In genomic region chr11:75999440-76000155, GRCm38 (mm10) we compare ENCODE assay signal across 8 mouse cellular contexts. TPM values are rescaled to one million over a fixed set of nuclear protein-coding genes. Genes with fewer than 3 reads are reported as not detected.
DNase-seq lines count a peak whose midpoint lies in the region; ATAC-seq and TF ChIP-seq lines count a peak whose summit lies in the region.

Gene 1700016K19Rik (plus strand): TSS chr11:75999912.

- peak; percentile 63 for ATAC-seq in hindbrain, embryonic 11.5 days (ENCODE audit: low FRiP score)
- peak; percentile 90 for ATAC-seq in lung, embryonic 16.5 days (ENCODE audit: low read depth)

- no peaks in the 10 kb centered on the region for H3K36me3 ChIP-seq in ES-E14 (ENCODE audit: control insufficient read depth, insufficient read depth, low read length, poor library complexity, severe bottlenecking)
- H3K36me3 ChIP-seq in hindbrain, embryonic 11.5 days (ENCODE audit: control insufficient read depth, insufficient read depth, low read length) = no peaks in the 10 kb centered on the region
- no peaks in the 10 kb centered on the region for H3K36me3 ChIP-seq in lung, embryonic 16.5 days (ENCODE audit: control insufficient read depth, insufficient read depth, low read length)

- H3K9me3 ChIP-seq in ES-E14 (ENCODE audit: control insufficient read depth, insufficient read depth, low read depth, low read length) = no peaks in the 10 kb centered on the region
- H3K9me3 ChIP-seq in hindbrain, embryonic 11.5 days (ENCODE audit: control insufficient read depth, low read length) = no peaks in the 10 kb centered on the region
- H3K9me3 ChIP-seq in lung, embryonic 16.5 days (ENCODE audit: control insufficient read depth, low read length) = no peaks in the 10 kb centered on the region

- peak; percentile 83 for DNase-seq in ES-E14 (ENCODE audit: low read depth, low spot score)
- DNase-seq in cerebellum, adult 9-10 months = peak; percentile 89
- DNase-seq in frontal cortex, adult 2 months (ENCODE audit: extremely low spot score in 1 of 2, low spot score in 1 of 2) = peak; percentile 61 to 89
- peak; percentile 84 for DNase-seq in hindbrain, embryonic 11.5 days (ENCODE audit: low spot score)
- DNase-seq in layer of hippocampus, adult 9-11 months = peak; percentile 76
- peak; percentile 62 for DNase-seq in ovary, postnatal 14 days (ENCODE audit: low spot score)
- DNase-seq in thymus, postnatal 10 days (ENCODE audit: low spot score in 2 of 2) = peak; percentile 76 to 86

- 13% methylated on average over 35 of the region's 36 CpGs for WGBS in hindbrain, embryonic 11.5 days
- 11% methylated on average over 36 of the region's 36 CpGs for WGBS in lung, embryonic 16.5 days

- in situ Hi-C loops in ES-E14 (cut with MboI; ENCODE audit: low sequenced_read_pairs in 2 of 2, unreplicated experiment in 2 of 2) = no loop called here

- peaks cover 2% of the 10 kb centered on the region; the same call in 1 of the 2 replicates for H3K27me3 ChIP-seq in hindbrain, embryonic 11.5 days (ENCODE audit: control insufficient read depth, insufficient read depth, low read length)
- no peaks in the 10 kb centered on the region; the same call in 1 of the 2 replicates for H3K27me3 ChIP-seq in lung, embryonic 16.5 days (ENCODE audit: control insufficient read depth, insufficient read depth, low read depth, low read length)

- 0 out of 4 replicates have a peak, but pooled peaks cover 0 to 2% of the 10 kb centered on the region in 2 experiments for H3K4me1 ChIP-seq in ES-E14 (ENCODE audit: control insufficient read depth in 2 of 2, insufficient read depth in 2 of 2, low read length in 2 of 2, poor library complexity in 1 of 2)
- H3K4me1 ChIP-seq in hindbrain, embryonic 11.5 days (replicated peaks; ENCODE audit: control insufficient read depth, insufficient read depth, low read length) = no peaks in the 10 kb centered on the region
- peaks cover 3% of the 10 kb centered on the region; the same call in 1 of the 2 replicates for H3K4me1 ChIP-seq in lung, embryonic 16.5 days (replicated peaks; ENCODE audit: control insufficient read depth, insufficient read depth, low read length)

- H3K4me2 ChIP-seq in hindbrain, embryonic 11.5 days (replicated peaks; ENCODE audit: low read depth, low read length) = peak within 1 kb of the TSS; percentile 81
- peak within 1 kb of the TSS; percentile 85 for H3K4me2 ChIP-seq in lung, embryonic 16.5 days (ENCODE audit: low read depth, low read length)

- H3K4me3 ChIP-seq in ES-E14 (ENCODE audit: insufficient read depth in 1 of 2, low read depth in 1 of 2, low read length in 2 of 2, poor library complexity in 1 of 2, severe bottlenecking in 1 of 2) = peak within 1 kb of the TSS; percentile 63 to 75
- peak within 1 kb of the TSS; percentile 46 for H3K4me3 ChIP-seq in hindbrain, embryonic 11.5 days (ENCODE audit: low read depth, low read length)
- H3K4me3 ChIP-seq in lung, embryonic 16.5 days (ENCODE audit: low read length) = peak within 1 kb of the TSS; percentile 68

- H3K27ac ChIP-seq in ES-E14 (ENCODE audit: insufficient read depth, low read depth, low read length, poor library complexity, severe bottlenecking) = no peak within 1 kb of the TSS
- no peak within 1 kb of the TSS for H3K27ac ChIP-seq in hindbrain, embryonic 11.5 days (ENCODE audit: low read depth, low read length)
- no peak within 1 kb of the TSS for H3K27ac ChIP-seq in lung, embryonic 16.5 days (ENCODE audit: low read length)

- peak within 1 kb of the TSS; percentile 8; the same call in 1 of the 2 replicates for H3K9ac ChIP-seq in ES-E14 (ENCODE audit: insufficient read depth, low read depth, low read length, poor library complexity, severe bottlenecking)
- H3K9ac ChIP-seq in hindbrain, embryonic 11.5 days (ENCODE audit: low read depth, low read length) = peak within 1 kb of the TSS; percentile 47; the same call in 1 of the 2 replicates
- peak within 1 kb of the TSS; percentile 64 for H3K9ac ChIP-seq in lung, embryonic 16.5 days (ENCODE audit: low read length)

TF ChIP-seq in ES-E14, 5 proteins besides CTCF, POLR2A, EP300 and RAD21:
- no peak for TF ChIP-seq ZNF384 (IDR thresholded peaks at IDR 0.05; ENCODE audit: low read depth, low read length)
- TF ChIP-seq HCFC1 (IDR thresholded peaks at IDR 0.05; ENCODE audit: borderline replicate concordance, insufficient read depth, low read length) = 0 out of 2 replicates have a peak, but pooled peaks have one; percentile 45
- TF ChIP-seq MAFK (IDR thresholded peaks at IDR 0.05; ENCODE audit: insufficient read depth, low read depth, low read length) = no peak
- TF ChIP-seq CHD2 (IDR thresholded peaks at IDR 0.05; ENCODE audit: low read depth, low read length) = no peak
- no peak for TF ChIP-seq ZC3H11A (IDR thresholded peaks at IDR 0.05; ENCODE audit: borderline replicate concordance, low read depth, low read length)
TF ChIP-seq in ES-E14: peak in this region for 1.

RNA-seq across cellular contexts. Expression of gene 1700016K19Rik, which starts in this region (rescaled TPM):
- 0.63 and 1.2 TPM in 2 replicates for total RNA-seq in ES-E14 (2012; rRNA removed)
- polyA plus RNA-seq in frontal cortex, adult 2 months (2012; rRNA removed) = 8.4 and 9.1 TPM in 2 replicates
- 3.1 and 3.6 TPM in 2 replicates for polyA plus RNA-seq in hindbrain, embryonic 11.5 days (2014; fragmentation: Nextera tagmentation; extraction: Ambion mirVana)
- polyA plus RNA-seq in lung, embryonic 16.5 days (2015; fragmentation: Nextera tagmentation; extraction: Ambion mirVana) = 10.8 and 11.8 TPM in 2 replicates

Comparison
In these comparisons a context has a peak if more than half of its experiments do, and no peak if none do; other contexts are left out.
1. H3K9ac ChIP-seq: peak in every context shown above with its lines; median percentile 64 in lung, embryonic 16.5 days; 47 in hindbrain, embryonic 11.5 days; 8 in ES-E14.